Mouse (Mus musculus) limb, embryonic 11.5 days (tissue): Measurements from ENCODE around the gene Chdh. TPM values are rescaled to one million over a fixed set of nuclear protein-coding genes. Genes with fewer than 3 reads are reported as not detected.

Experiments
- microRNA-seq: library from miRNA; unstranded; fragments of <30 nt; microRNA quantifications from one replicate; pipeline ENCODE4, GENCODE M21; 2016
- polyA plus RNA-seq: library from polyadenylated mRNA; unstranded; fragments of >200 nt; fragmentation: Nextera tagmentation; extraction: Ambion mirVana; gene quantifications from 2 replicates; pipeline ENCODE4 v1.2.1, GENCODE M21; 2014

The Chdh gene
- polyA plus RNA-seq, 1 experiment from 2014 or later = not detected

Small RNA genes lying within 50 kb of the gene (microRNA-seq; reads per million reads assigned to microRNA genes)
- 2.1 reads per million for gene Mir6947

Other genes with a start within 250 kb of the Chdh start
- 213 and 216 TPM in 2 replicates for gene Selenok, start 40.7 kb upstream of the Chdh start, polyA plus RNA-seq
- 68.6 and 71.0 TPM in 2 replicates for gene Actr8, start 30.7 kb upstream of the Chdh start, polyA plus RNA-seq
- 1.2 and 1.3 TPM in 2 replicates for gene Il17rb, start 127 bp upstream of the Chdh start, polyA plus RNA-seq